Mouse (Mus musculus) intestine, embryonic 14.5 days (tissue): Measurements from ENCODE around the gene Pth2. TPM values are rescaled to one million over a fixed set of nuclear protein-coding genes. Genes with fewer than 3 reads are reported as not detected.
"Not testable (repeated sequence)": the region's sequence is repeated elsewhere in the genome, so short reads cannot be mapped to it uniquely, and the experiment has no call there.

ENCODE experiments used
- ATAC-seq: fragments of 200-750 bp; cut with Nextera tagmentation; replicated peaks from 2 replicates; pipeline ENCODE4 v1.8.0; 2017; ENCODE audit warnings: low read depth, moderate number of reproducible peaks, moderate TSS enrichment, moderate library complexity; ENCODE audit not compliant: low FRiP score, low TSS enrichment
- DNase-seq: peaks from one replicate; pipeline ENCODE4 v3.0.0-alpha.2; 2018; ENCODE audit warnings: low spot score
- H3K27ac ChIP-seq: fragments of 300-500 bp; sonication (generic); 2 replicates; pipeline ENCODE4 v1.5.1; 2014; ENCODE audit warnings: low read depth, mild to moderate bottlenecking, control low read depth
- H3K27me3 ChIP-seq: fragments of 300-500 bp; sonication (generic); replicated peaks from 2 replicates; pipeline ENCODE4 v1.6.1; 2014; ENCODE audit warnings: low read length, control low read depth; ENCODE audit not compliant: control insufficient read depth, insufficient read depth
- H3K36me3 ChIP-seq: fragments of 300-500 bp; sonication (generic); 2 replicates; pipeline ENCODE4 v1.6.1; 2014; ENCODE audit warnings: low read length, control low read depth; ENCODE audit not compliant: control insufficient read depth, insufficient read depth
- H3K4me1 ChIP-seq: fragments of 300-500 bp; sonication (generic); replicated peaks from 2 replicates; pipeline ENCODE4 v1.6.1; 2014; ENCODE audit warnings: low read length, control low read depth, mixed read lengths; ENCODE audit not compliant: control insufficient read depth, insufficient read depth
- H3K4me2 ChIP-seq: fragments of 300-500 bp; sonication (generic); 2 replicates; pipeline ENCODE4 v1.6.1; 2014; ENCODE audit warnings: low read length
- H3K4me3 ChIP-seq: fragments of 300-500 bp; sonication (generic); 2 replicates; pipeline ENCODE4 v1.5.1; 2014; ENCODE audit warnings: low read depth, low read length, control low read depth, mixed read lengths
- H3K9ac ChIP-seq: fragments of 300-500 bp; sonication (generic); 2 replicates; pipeline ENCODE4 v1.6.1; 2014; ENCODE audit warnings: mild to moderate bottlenecking, low read length
- H3K9me3 ChIP-seq: fragments of 300-500 bp; sonication (generic); 2 replicates; pipeline ENCODE4 v1.6.1; 2016; ENCODE audit warnings: low read length, control low read depth; ENCODE audit not compliant: control insufficient read depth
- WGBS: fragments of 180-500 bp; shearing (Covaris S2); extraction: QIAGEN DNeasy Blood & Tissue Kit; methylation state at CpG from one replicate; pipeline ENCODE4 v1.1.7; 2014; 5-methylcytosine and 5-hydroxymethylcytosine counted together
- polyA plus RNA-seq: library from polyadenylated mRNA; unstranded; fragments of >200 nt; fragmentation: Nextera tagmentation; extraction: Ambion mirVana; gene quantifications from 2 replicates; pipeline ENCODE4 v1.2.1, GENCODE M21; 2014

Gene Pth2
- polyA plus RNA-seq, 1 experiment from 2014 or later, result not detected

GRCm38 (mm10) chr7:45149545-45149944 lies 31.2 kb upstream of the Pth2 start:
- H3K9ac ChIP-seq, result no peak overlapping the region
- no peaks in the 10 kb centered on the region for H3K9me3 ChIP-seq
- peaks cover 38% of the 10 kb centered on the region for H3K36me3 ChIP-seq
- no peak overlapping the region for H3K4me2 ChIP-seq
- no peak overlapping the region for H3K4me3 ChIP-seq
- 64% methylated on average over 6 of the region's 6 CpGs for WGBS
- DNase-seq (no peak), ATAC-seq (no peak)
- peak overlapping the region; percentile 79; the same call in 1 of the 2 replicates for H3K27ac ChIP-seq
- no peaks in the 10 kb centered on the region for H3K27me3 ChIP-seq
- H3K4me1 ChIP-seq, result peaks cover 3% of the 10 kb centered on the region; the same call in 1 of the 2 replicates

- H3K9me3 ChIP-seq, result no peaks in the 10 kb centered on the region
- WGBS, result 52% methylated on average over 4 of the region's 4 CpGs
- peaks cover 31% of the 10 kb centered on the region for H3K36me3 ChIP-seq
- H3K27ac ChIP-seq, result peak overlapping the region; percentile 79
- H3K27me3 ChIP-seq, result no peaks in the 10 kb centered on the region
- no peak for DNase-seq
- H3K9ac ChIP-seq, result no peak overlapping the region
- H3K4me2 ChIP-seq, result no peak overlapping the region
- peaks cover 9% of the 10 kb centered on the region; the same call in 1 of the 2 replicates for H3K4me1 ChIP-seq
- ATAC-seq, result no peak
- no peak overlapping the region for H3K4me3 ChIP-seq
These were observed 30.5 kb upstream of the Pth2 start for GRCm38 (mm10) chr7:45150321-45150720.

- Histone ChIP-seq H3K27ac (peak overlapping the region; percentile 79), H3K27me3 (no peaks in the 10 kb centered on the region), H3K4me1 (peaks cover 11% of the 10 kb centered on the region; the same call in 1 of the 2 replicates), H3K9ac (no peak overlapping the region), H3K4me3 (no peak overlapping the region), H3K36me3 (peaks cover 21% of the 10 kb centered on the region), H3K9me3 (no peaks in the 10 kb centered on the region), H3K4me2 (no peak overlapping the region)
- ATAC-seq (no peak), DNase-seq (no peak)
- WGBS, result 34% methylated on average over 11 of the region's 11 CpGs
These were observed 29.5 kb upstream of the Pth2 start for GRCm38 (mm10) chr7:45151303-45151702.

GRCm38 (mm10) chr7:45153052-45153451 lies 27.7 kb upstream of the Pth2 start:
- H3K27me3 ChIP-seq, H3K9ac ChIP-seq, H3K9me3 ChIP-seq, DNase-seq, H3K27ac ChIP-seq, ATAC-seq: not testable (repeated sequence)
- H3K4me3 ChIP-seq, result peak overlapping the region; percentile 75; the same call in 1 of the 2 replicates
- peak overlapping the region; percentile 70 for H3K4me2 ChIP-seq
- peaks cover 16% of the 10 kb centered on the region; the same call in 1 of the 2 replicates for H3K36me3 ChIP-seq
- peaks cover 11% of the 10 kb centered on the region; the same call in 1 of the 2 replicates for H3K4me1 ChIP-seq
- 92% methylated on average over 2 of the region's 2 CpGs for WGBS

- DNase-seq, result no peak
- peak overlapping the region; percentile 96 for H3K27ac ChIP-seq
- peak overlapping the region; percentile 90 for H3K9ac ChIP-seq
- no peak for ATAC-seq
- H3K36me3 ChIP-seq, result peaks cover 13% of the 10 kb centered on the region
- WGBS, result 2% methylated on average over 5 of the region's 5 CpGs
- H3K4me1 ChIP-seq, result peaks cover 11% of the 10 kb centered on the region; the same call in 1 of the 2 replicates
- peak overlapping the region; percentile 70 for H3K4me2 ChIP-seq
- H3K27me3 ChIP-seq, result no peaks in the 10 kb centered on the region
- peak overlapping the region; percentile 75 for H3K4me3 ChIP-seq
- H3K9me3 ChIP-seq, result no peaks in the 10 kb centered on the region
These were observed 27.2 kb upstream of the Pth2 start for GRCm38 (mm10) chr7:45153586-45153985.

GRCm38 (mm10) chr7:45154096-45154992 lies 26.5 kb upstream of the Pth2 start, which contains the start of the genes Pih1d1 and Aldh16a1:
Gene Pih1d1 (plus strand): TSS chr7:45154303.
Gene Aldh16a1 (minus strand): TSS chr7:45154584.
- Histone ChIP-seq H3K4me3 (peak within 1 kb of the TSS; percentile 75), H3K27me3 (no peaks in the 10 kb centered on the region), H3K36me3 (peaks cover 21% of the 10 kb centered on the region), H3K4me1 (peaks cover 11% of the 10 kb centered on the region; the same call in 1 of the 2 replicates), H3K4me2 (peak within 1 kb of the TSS; percentile 70), H3K9me3 (no peaks in the 10 kb centered on the region), H3K27ac (peak within 1 kb of the TSS; percentile 96), H3K9ac (peak within 1 kb of the TSS; percentile 90)
- 5% methylated on average over 64 of the region's 69 CpGs for WGBS
- DNase-seq (peak; percentile 98), ATAC-seq (peak; percentile 95)

GRCm38 (mm10) chr7:45154993-45155514 lies 25.7 kb upstream of the Pth2 start:
- H3K4me2 ChIP-seq, result peak overlapping the region; percentile 70
- peaks cover 28% of the 10 kb centered on the region for H3K36me3 ChIP-seq
- ATAC-seq (no peak; the same call in 1 of the 2 replicates), DNase-seq (no peak)
- WGBS, result 76% methylated on average over 12 of the region's 12 CpGs
- H3K4me1 ChIP-seq, result peaks cover 11% of the 10 kb centered on the region; the same call in 1 of the 2 replicates
- H3K4me3 ChIP-seq, result peak overlapping the region; percentile 75
- no peak overlapping the region; the same call in 1 of the 2 replicates for H3K9ac ChIP-seq
- 0 out of 2 replicates have a peak overlapping the region, but pooled peaks have one; percentile 96 for H3K27ac ChIP-seq
- H3K9me3 ChIP-seq, result no peaks in the 10 kb centered on the region
- no peaks in the 10 kb centered on the region for H3K27me3 ChIP-seq

- ATAC-seq, result no peak
- no peaks in the 10 kb centered on the region for H3K9me3 ChIP-seq
- no peak overlapping the region for H3K4me3 ChIP-seq
- peaks cover 33% of the 10 kb centered on the region for H3K36me3 ChIP-seq
- no peak overlapping the region for H3K27ac ChIP-seq
- 85% methylated on average over 9 of the region's 9 CpGs for WGBS
- H3K4me1 ChIP-seq, result peaks cover 11% of the 10 kb centered on the region; the same call in 1 of the 2 replicates
- H3K9ac ChIP-seq, result no peak overlapping the region
- no peaks in the 10 kb centered on the region for H3K27me3 ChIP-seq
- no peak overlapping the region; the same call in 1 of the 2 replicates for H3K4me2 ChIP-seq
- no peak for DNase-seq
These were observed 25.2 kb upstream of the Pth2 start for GRCm38 (mm10) chr7:45155590-45155989.
